Mouse (Mus musculus): Measurements from ENCODE around the gene Arl13b. TPM values are rescaled to one million over a fixed set of nuclear protein-coding genes. Genes with fewer than 3 reads are reported as not detected.

The Arl13b gene
- total and polyA plus RNA-seq, 3 experiments: 1.4 to 8.1 (median 7.5) TPM

DNA sequence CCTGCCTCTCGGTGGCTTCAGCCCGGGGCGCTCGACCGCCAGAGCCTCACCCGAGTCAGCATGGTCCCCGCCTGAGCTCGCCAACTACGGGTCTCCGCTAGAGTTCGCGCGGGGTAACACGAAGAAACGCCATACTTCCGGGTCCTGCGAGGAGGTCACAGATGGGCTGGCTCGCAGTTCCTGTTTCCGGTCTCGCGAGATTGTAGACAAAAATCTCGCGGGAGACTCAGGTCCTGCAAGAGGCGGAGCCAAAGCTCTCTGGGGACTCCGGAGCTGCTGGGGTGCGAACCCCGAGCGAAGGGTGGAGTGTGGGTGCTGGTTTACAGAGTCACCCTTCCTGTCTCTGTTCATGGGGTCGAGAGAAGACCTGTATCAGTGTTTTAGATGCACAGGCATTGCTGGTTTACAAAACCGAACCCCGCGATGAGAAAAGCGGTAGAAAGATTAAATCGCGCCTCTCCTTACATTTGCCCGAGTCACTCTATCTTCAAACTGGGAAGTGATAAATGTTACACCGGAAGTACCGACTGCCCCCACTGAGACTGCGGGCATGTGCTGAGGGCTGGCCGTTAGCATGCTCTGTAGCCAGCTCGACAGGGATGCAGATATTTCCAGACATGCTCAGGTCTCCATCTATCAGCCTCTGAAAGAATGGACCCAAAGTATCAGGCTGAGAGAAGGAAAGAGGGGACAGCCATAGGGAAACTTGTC, 60.1 kb downstream of the Arl13b start, which contains the start of gene Nsun3:
Nsun3 (minus strand) TSS at position 198 of the 711 bp plus-strand sequence.
- 2% methylated on average over 41 of the region's 41 CpGs for WGBS
- H3K27me3 ChIP-seq (ENCODE audit: control insufficient read depth, insufficient read depth, low read length): no peaks in the 10 kb centered on the region
- DNase-seq: peak; percentile 89 to 95
- peak; percentile 98 for TF ChIP-seq POLR2A (IDR thresholded peaks at IDR 0.05; ENCODE audit: insufficient read depth, low read depth, low read length)
- no peak for TF ChIP-seq CTCF (IDR thresholded peaks at IDR 0.05)
- TF ChIP-seq EP300 (IDR thresholded peaks at IDR 0.05; ENCODE audit: insufficient read depth, low read depth, low read length): peak; percentile 76; the same call in 1 of the 2 replicates
- intact Hi-C loops (cut with DNase I): loop anchor here (1.0 to 2.0 kb wide), 2 partner anchors 61 to 68 kb away; partner anchors contain the start of genes Arl13b and Pros1
- peaks cover 5% of the 10 kb centered on the region for H3K4me1 ChIP-seq (ENCODE audit: control insufficient read depth, insufficient read depth, low read length)
- peaks cover 3% of the 10 kb centered on the region; the same call in 1 of the 2 replicates for H3K36me3 ChIP-seq (ENCODE audit: control insufficient read depth, insufficient read depth, low read length)
- peak within 1 kb of the TSS; percentile 63 for H3K4me3 ChIP-seq
- H3K27ac ChIP-seq: peak within 1 kb of the TSS; percentile 92
- peak within 1 kb of the TSS; percentile 99 for H3K9ac ChIP-seq (ENCODE audit: low read depth, low read length)
- no peaks in the 10 kb centered on the region for H3K79me2 ChIP-seq (replicated peaks; ENCODE audit: control insufficient read depth, insufficient read depth, low read length)

DNA sequence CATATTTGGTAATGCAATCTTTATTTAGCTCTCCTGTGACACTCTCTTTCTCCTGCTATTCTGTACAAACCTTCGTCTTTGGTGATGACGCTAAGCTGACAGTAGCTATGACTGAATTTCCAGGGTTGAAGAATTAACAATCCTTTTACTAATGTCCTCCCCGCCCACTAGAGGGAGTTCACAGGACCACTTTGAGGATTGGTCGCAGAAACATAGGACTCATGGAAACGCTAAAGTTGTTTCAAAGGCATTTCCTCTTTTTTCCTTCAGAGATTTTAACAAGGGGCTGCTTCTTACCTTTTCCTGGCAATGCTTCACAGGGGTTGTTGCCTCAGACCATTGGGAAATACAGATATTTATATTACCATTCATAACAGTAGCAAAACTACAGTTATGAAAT, 64.6 kb downstream of the Arl13b start:
- Histone ChIP-seq H3K36me3 (ENCODE audit: control insufficient read depth, insufficient read depth, low read length) (peaks cover 3% of the 10 kb centered on the region; the same call in 1 of the 2 replicates), H3K4me1 (ENCODE audit: control insufficient read depth, insufficient read depth, low read length) (peaks cover 3% of the 10 kb centered on the region), H3K79me2 (replicated peaks; ENCODE audit: control insufficient read depth, insufficient read depth, low read length) (no peaks in the 10 kb centered on the region), H3K9ac (ENCODE audit: low read depth, low read length) (no peak overlapping the region), H3K27ac (no peak overlapping the region), H3K27me3 (ENCODE audit: control insufficient read depth, insufficient read depth, low read length) (no peaks in the 10 kb centered on the region), H3K4me3 (no peak overlapping the region)
- WGBS: 33% methylated on average over 5 of the region's 5 CpGs
- TF ChIP-seq EP300 (IDR thresholded peaks at IDR 0.05; ENCODE audit: insufficient read depth, low read depth, low read length) (no peak), CTCF (IDR thresholded peaks at IDR 0.05) (peak; percentile 75)
- DNase-seq: no peak
- intact Hi-C loops (cut with DNase I): loop anchor here (2.0 kb wide), 1 partner anchor 45 kb away; no protein-coding TSS in a partner anchor

DNA sequence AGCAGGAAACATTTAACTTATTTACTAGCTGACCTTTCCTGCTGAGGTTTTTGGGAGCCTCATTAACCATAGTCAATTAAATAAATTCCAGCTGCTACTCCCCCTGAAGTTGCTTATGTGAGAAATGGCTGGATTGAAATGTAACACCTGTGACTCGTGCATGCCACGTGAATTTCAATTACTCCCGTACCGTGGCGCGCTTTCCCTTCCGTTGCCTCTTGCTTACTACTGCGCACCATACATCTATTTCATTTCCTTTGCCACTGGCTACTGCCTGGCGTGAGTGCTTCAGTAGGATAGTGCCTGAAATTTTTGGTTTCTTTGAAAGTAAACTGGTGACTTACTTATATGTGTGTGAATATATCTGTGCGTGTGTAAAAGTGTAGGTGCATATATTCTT, 68.6 kb downstream of the Arl13b start:
- Histone ChIP-seq H3K79me2 (replicated peaks; ENCODE audit: control insufficient read depth, insufficient read depth, low read length) (no peaks in the 10 kb centered on the region), H3K27me3 (ENCODE audit: control insufficient read depth, insufficient read depth, low read length) (no peaks in the 10 kb centered on the region), H3K9ac (ENCODE audit: low read depth, low read length) (no peak overlapping the region), H3K4me3 (no peak overlapping the region), H3K27ac (no peak overlapping the region), H3K4me1 (ENCODE audit: control insufficient read depth, insufficient read depth, low read length) (no peaks in the 10 kb centered on the region), H3K36me3 (ENCODE audit: control insufficient read depth, insufficient read depth, low read length) (no peaks in the 10 kb centered on the region)
- 90% methylated on average over 10 of the region's 10 CpGs for WGBS
- DNase-seq: no peak
- intact Hi-C loops (cut with DNase I): no loop called here
- TF ChIP-seq POLR2A (IDR thresholded peaks at IDR 0.05; ENCODE audit: insufficient read depth, low read depth, low read length) (no peak), CTCF (IDR thresholded peaks at IDR 0.05) (no peak), EP300 (IDR thresholded peaks at IDR 0.05; ENCODE audit: insufficient read depth, low read depth, low read length) (no peak)

DNA sequence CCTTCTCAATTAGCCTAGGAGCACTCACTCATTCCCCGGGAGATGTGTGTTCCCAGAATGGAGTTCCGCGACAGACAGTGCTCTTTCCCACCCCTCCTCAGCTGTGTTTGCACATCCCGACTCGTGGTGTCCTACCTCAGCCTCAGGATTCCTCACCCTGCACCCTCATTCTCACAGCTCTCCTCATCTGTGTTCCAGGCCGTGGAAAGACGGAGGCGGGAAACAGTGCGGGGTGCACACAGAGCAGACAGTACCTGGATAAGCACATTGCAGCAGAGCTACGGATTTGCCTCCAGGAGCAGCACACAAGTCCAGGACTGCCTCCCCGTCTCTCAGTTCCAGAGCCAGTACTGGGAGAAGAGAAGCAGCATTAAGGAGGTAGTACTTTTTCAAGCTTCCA, 70.8 kb downstream of the Arl13b start:
- TF ChIP-seq EP300 (IDR thresholded peaks at IDR 0.05; ENCODE audit: insufficient read depth, low read depth, low read length) (no peak), CTCF (IDR thresholded peaks at IDR 0.05) (no peak), POLR2A (IDR thresholded peaks at IDR 0.05; ENCODE audit: insufficient read depth, low read depth, low read length) (no peak)
- 88% methylated on average over 11 of the region's 11 CpGs for WGBS
- intact Hi-C loops (cut with DNase I): no loop called here

DNA sequence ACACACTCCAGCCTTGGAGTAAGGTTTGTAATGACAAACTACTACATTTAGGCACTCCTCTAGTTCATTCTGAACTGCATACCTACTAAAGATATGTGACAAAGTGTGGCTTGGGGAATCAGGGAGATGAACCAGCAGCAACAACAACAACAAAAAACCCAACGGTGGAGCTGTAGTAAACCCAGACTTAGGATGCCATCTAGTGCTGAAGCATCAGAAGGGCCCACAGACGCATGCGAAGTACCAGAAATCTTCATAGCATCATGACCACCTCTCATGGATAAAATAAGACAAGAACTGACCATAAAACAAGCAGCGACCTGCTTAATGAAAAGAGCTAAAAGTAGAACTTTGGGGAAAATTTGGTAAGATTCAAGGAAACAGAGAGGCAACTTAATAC, 73.4 kb downstream of the Arl13b start:
- WGBS: 79% methylated on average over 4 of the region's 4 CpGs
- Histone ChIP-seq H3K27me3 (ENCODE audit: control insufficient read depth, insufficient read depth, low read length) (no peaks in the 10 kb centered on the region), H3K27ac (no peak overlapping the region), H3K9ac (ENCODE audit: low read depth, low read length) (no peak overlapping the region), H3K36me3 (ENCODE audit: control insufficient read depth, insufficient read depth, low read length) (no peaks in the 10 kb centered on the region), H3K4me3 (no peak overlapping the region), H3K4me1 (ENCODE audit: control insufficient read depth, insufficient read depth, low read length) (no peaks in the 10 kb centered on the region), H3K79me2 (replicated peaks; ENCODE audit: control insufficient read depth, insufficient read depth, low read length) (no peaks in the 10 kb centered on the region)
- DNase-seq: no peak
- intact Hi-C loops (cut with DNase I): no loop called here
- TF ChIP-seq CTCF (IDR thresholded peaks at IDR 0.05): no peak
- no peak for TF ChIP-seq POLR2A (IDR thresholded peaks at IDR 0.05; ENCODE audit: insufficient read depth, low read depth, low read length)
- no peak for TF ChIP-seq EP300 (IDR thresholded peaks at IDR 0.05; ENCODE audit: insufficient read depth, low read depth, low read length)

More for the DNA sequence above, 70.8 kb downstream of the Arl13b start:
- no peaks in the 10 kb centered on the region for H3K79me2 ChIP-seq (replicated peaks; ENCODE audit: control insufficient read depth, insufficient read depth, low read length)
- H3K36me3 ChIP-seq (ENCODE audit: control insufficient read depth, insufficient read depth, low read length): no peaks in the 10 kb centered on the region
- H3K27ac ChIP-seq: no peak overlapping the region
- H3K4me1 ChIP-seq (ENCODE audit: control insufficient read depth, insufficient read depth, low read length): no peaks in the 10 kb centered on the region
- no peaks in the 10 kb centered on the region for H3K27me3 ChIP-seq (ENCODE audit: control insufficient read depth, insufficient read depth, low read length)
- no peak for DNase-seq
- H3K9ac ChIP-seq (ENCODE audit: low read depth, low read length): no peak overlapping the region
- no peak overlapping the region for H3K4me3 ChIP-seq

DNA sequence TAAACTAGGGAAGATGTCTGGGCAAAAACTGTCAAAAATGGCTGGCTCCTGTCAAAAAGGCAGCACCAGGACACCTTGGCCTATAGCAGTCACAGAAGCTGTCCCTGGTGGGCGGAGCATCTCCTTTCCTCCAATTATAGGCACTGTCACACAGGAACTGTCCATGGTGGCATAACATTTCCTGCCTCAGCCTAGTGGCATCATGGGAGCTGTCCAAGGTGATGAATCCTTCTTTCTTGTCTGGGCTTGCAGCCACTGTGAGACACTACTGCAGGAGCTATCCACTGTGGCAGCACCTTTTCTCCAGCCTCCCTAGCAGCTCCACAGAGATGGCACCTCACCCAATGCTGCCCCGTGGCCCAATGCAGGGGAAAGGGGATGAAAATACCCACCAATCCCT, 88.5 kb downstream of the Arl13b start:
- Histone ChIP-seq H3K36me3 (ENCODE audit: control insufficient read depth, insufficient read depth, low read length) (no peaks in the 10 kb centered on the region), H3K27ac (no peak overlapping the region), H3K4me3 (no peak overlapping the region), H3K27me3 (ENCODE audit: control insufficient read depth, insufficient read depth, low read length) (no peaks in the 10 kb centered on the region), H3K79me2 (replicated peaks; ENCODE audit: control insufficient read depth, insufficient read depth, low read length) (no peaks in the 10 kb centered on the region), H3K4me1 (ENCODE audit: control insufficient read depth, insufficient read depth, low read length) (no peaks in the 10 kb centered on the region), H3K9ac (ENCODE audit: low read depth, low read length) (no peak overlapping the region)
- TF ChIP-seq POLR2A (IDR thresholded peaks at IDR 0.05; ENCODE audit: insufficient read depth, low read depth, low read length) (no peak), EP300 (IDR thresholded peaks at IDR 0.05; ENCODE audit: insufficient read depth, low read depth, low read length) (no peak), CTCF (IDR thresholded peaks at IDR 0.05) (no peak)
- DNase-seq: no peak
- 92% methylated on average over 2 of the region's 2 CpGs for WGBS
- intact Hi-C loops (cut with DNase I): no loop called here

Measured in heart, adult 2 months (tissue).